Mouse (Mus musculus) limb, embryonic 10.5 days (tissue): ENCODE data around the gene Mcpt4. TPM values are rescaled to one million over a fixed set of nuclear protein-coding genes. Genes with fewer than 3 reads are reported as not detected.
"Not testable (repeated sequence)": the region's sequence is repeated elsewhere in the genome, so short reads cannot be mapped to it uniquely, and the experiment has no call there.

Source experiments
- DNase-seq: peaks from one replicate; pipeline ENCODE4 v3.0.0-alpha.2; 2017; ENCODE audit warnings: low spot score
- H3K27ac ChIP-seq: fragments of 300-500 bp; sonication (generic); 2 replicates; pipeline ENCODE4 v1.5.1; 2016; ENCODE audit warnings: mild to moderate bottlenecking
- H3K27me3 ChIP-seq: fragments of 300-500 bp; sonication (generic); 2 replicates; pipeline ENCODE4 v1.6.1; 2016; ENCODE audit warnings: low read depth, mild to moderate bottlenecking; ENCODE audit not compliant: poor library complexity, severe bottlenecking
- H3K36me3 ChIP-seq: fragments of 300-500 bp; sonication (generic); 2 replicates; pipeline ENCODE4 v1.6.1; 2016; ENCODE audit warnings: mild to moderate bottlenecking, moderate library complexity
- H3K4me1 ChIP-seq: fragments of 300-500 bp; sonication (generic); 2 replicates; pipeline ENCODE4 v1.6.1; 2016
- H3K4me3 ChIP-seq: fragments of 300-500 bp; sonication (generic); 2 replicates; pipeline ENCODE4 v1.5.1; 2016; ENCODE audit warnings: mild to moderate bottlenecking, moderate library complexity
- H3K9me3 ChIP-seq: fragments of 300-500 bp; sonication (generic); replicated peaks from 2 replicates; pipeline ENCODE4 v1.6.1; 2016; ENCODE audit warnings: mild to moderate bottlenecking
- WGBS: fragments of 180-500 bp; shearing (Covaris S2); methylation state at CpG from one replicate; pipeline ENCODE4 v1.1.7; 2016; 5-methylcytosine and 5-hydroxymethylcytosine counted together
- polyA plus RNA-seq: library from polyadenylated mRNA; unstranded; fragments of >200 nt; fragmentation: Nextera tagmentation; extraction: Ambion mirVana; gene quantifications from 2 replicates; pipeline ENCODE4 v1.2.1, GENCODE M21; 2016

Mcpt4 gene
- not detected in 2 replicates for polyA plus RNA-seq

DNA sequence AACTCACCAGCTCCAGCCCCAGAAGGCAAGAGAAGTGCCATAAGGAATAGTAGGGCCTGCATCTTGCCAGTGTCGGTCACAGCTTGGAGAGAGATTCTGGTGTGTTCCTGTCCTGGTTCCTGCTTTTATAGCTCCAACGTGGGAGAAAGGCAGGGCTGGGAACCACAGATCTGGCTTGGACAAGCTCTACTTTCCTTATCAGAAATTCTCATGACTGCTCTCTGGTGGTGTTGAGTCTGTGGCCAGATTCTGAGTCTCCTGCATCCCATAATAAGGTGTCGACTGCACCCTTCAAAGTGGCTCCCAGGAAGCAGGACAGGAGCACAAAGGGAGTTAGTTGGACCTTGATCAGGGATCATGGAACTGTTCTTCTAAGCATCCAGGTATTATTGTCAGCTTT is at the start of gene Mcpt4:
Gene Mcpt4, minus strand, starts transcription at position 101 of the 400 bp plus-strand sequence.
- 73% methylated on average over 3 of the region's 3 CpGs for WGBS
- not testable (repeated sequence) for DNase-seq, H3K4me3 ChIP-seq, H3K36me3 ChIP-seq, H3K9me3 ChIP-seq, H3K27ac ChIP-seq, H3K27me3 ChIP-seq, H3K4me1 ChIP-seq

DNA sequence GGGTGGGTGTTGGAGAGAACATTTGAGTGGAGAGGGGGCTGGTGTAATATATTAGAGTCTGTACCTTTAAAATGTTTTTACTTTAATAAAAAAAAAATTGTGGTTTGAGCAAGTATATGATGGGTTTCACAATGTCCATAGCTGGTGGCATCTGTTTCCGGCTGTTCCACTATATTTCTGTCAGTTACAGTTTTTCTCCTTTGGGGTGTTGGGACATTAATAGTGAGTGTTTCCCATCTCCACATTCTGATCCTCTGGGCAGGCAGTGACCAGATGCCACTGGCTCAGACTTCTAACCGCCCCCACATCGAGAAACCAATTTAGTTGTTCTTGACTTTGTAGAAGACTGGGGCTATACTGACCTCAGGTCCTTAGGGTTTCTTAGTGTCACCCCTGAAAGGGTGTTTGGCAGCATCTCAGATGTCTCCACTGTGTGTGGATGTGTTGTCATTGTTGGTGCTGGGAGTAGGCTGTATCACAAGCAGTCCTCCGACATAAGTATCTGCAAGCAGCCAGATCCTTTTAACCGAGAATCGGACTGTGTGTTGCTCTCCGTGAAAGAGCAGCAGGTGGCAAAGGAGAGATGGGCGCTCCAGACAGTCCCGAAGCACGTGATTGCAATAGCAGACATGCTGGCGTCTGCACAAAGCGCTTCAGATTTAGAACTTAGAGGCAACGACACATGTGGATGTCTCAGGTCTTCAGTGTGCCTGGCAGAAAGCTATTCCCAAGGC is 43.5 kb upstream of the Mcpt4 start:
- 85% methylated on average over 13 of the region's 13 CpGs for WGBS
- no peak for DNase-seq

DNA sequence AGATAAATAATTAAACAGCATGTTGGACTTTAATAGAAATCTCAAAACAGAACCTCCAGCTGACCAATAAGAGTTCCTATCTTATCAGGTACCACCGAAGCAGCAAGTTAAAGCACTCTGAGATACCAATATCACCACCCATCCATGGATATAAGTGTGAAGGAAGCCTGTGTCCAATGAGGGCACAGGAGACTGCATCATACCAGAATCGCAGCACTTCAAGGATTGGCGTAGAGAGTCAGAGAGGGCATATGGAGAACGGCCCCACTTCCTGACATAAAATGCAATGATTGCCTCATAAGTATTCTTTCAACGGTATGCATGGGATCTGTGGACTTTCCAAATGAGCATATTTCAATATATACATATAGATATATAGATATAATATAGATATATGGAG is 42.9 kb upstream of the Mcpt4 start:
- H3K27me3 ChIP-seq = no peaks in the 10 kb centered on the region
- no peak overlapping the region for H3K4me3 ChIP-seq
- H3K4me1 ChIP-seq = no peaks in the 10 kb centered on the region
- no peak for DNase-seq
- H3K9me3 ChIP-seq = no peaks in the 10 kb centered on the region
- H3K36me3 ChIP-seq = no peaks in the 10 kb centered on the region
- no peak overlapping the region for H3K27ac ChIP-seq
- 93% methylated on average over 5 of the region's 5 CpGs for WGBS

More for the DNA sequence above, 43.5 kb upstream of the Mcpt4 start:
- Histone ChIP-seq H3K36me3 (no peaks in the 10 kb centered on the region), H3K9me3 (no peaks in the 10 kb centered on the region), H3K27ac (no peak overlapping the region), H3K27me3 (no peaks in the 10 kb centered on the region), H3K4me3 (no peak overlapping the region), H3K4me1 (no peaks in the 10 kb centered on the region)

- no peak overlapping the region for H3K4me3 ChIP-seq
- no peak for DNase-seq
- H3K27ac ChIP-seq = no peak overlapping the region
- no peaks in the 10 kb centered on the region for H3K36me3 ChIP-seq
- no peaks in the 10 kb centered on the region for H3K9me3 ChIP-seq
- no peaks in the 10 kb centered on the region for H3K27me3 ChIP-seq
- 84% methylated on average over 3 of the region's 3 CpGs for WGBS
- no peaks in the 10 kb centered on the region for H3K4me1 ChIP-seq
These were observed 41.3 kb upstream of the Mcpt4 start for GRCm38 (mm10) chr14:56103452-56103851.

DNA sequence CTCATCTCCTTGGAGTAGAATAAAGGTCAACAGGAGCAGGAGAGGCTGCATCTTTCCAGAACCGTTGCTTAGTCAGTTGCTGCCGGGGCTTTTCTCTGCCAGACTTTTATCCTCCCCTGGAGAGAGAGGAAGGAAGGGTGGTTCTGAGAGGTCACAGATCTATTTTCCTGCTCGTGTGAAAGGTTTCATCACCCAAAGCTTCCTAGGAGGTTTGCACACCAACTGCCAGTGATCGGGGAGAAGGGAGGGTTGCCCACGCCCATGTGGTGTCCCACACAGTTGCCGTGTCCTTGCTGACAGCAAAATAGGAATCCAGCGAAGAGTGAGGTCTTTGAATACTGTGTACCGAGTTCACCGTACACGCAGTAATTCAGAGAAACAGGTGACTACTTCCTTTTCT is 40.3 kb upstream of the Mcpt4 start, which contains the start of gene Ctsg:
Gene Ctsg, minus strand, starts transcription at position 189 of the 400 bp plus-strand sequence.
- no peak for DNase-seq
- Histone ChIP-seq H3K4me1 (no peaks in the 10 kb centered on the region), H3K27me3 (no peaks in the 10 kb centered on the region), H3K36me3 (no peaks in the 10 kb centered on the region), H3K9me3 (no peaks in the 10 kb centered on the region), H3K27ac (no peak within 1 kb of the TSS), H3K4me3 (no peak within 1 kb of the TSS)
- 85% methylated on average over 10 of the region's 10 CpGs for WGBS

GRCm38 (mm10) chr14:56098940-56099339 is 36.8 kb upstream of the Mcpt4 start:
- Histone ChIP-seq H3K27ac (no peak overlapping the region), H3K4me1 (no peaks in the 10 kb centered on the region), H3K4me3 (no peak overlapping the region), H3K27me3 (no peaks in the 10 kb centered on the region), H3K9me3 (no peaks in the 10 kb centered on the region), H3K36me3 (no peaks in the 10 kb centered on the region)
- DNase-seq = no peak
- WGBS = 80% methylated on average over 4 of the region's 4 CpGs

DNA sequence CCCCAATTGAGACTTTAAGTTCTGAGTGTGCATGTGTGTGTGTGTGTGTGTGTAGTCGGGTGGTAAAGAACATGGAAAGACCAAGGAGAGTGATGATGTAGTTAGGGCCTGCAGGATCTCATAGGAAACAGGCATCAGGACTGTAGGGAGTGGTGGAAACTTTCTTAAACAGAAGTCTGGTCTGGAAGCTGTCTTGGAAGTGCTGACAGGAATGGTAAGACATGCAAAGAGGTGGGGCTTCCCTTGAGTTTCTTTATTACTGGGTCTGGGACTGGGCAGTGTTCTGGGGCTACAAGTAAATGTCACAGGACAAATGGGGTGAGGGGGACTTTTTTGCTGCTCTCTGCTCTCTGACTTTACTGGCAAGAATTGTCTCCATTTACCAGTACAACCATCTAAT is 35.5 kb upstream of the Mcpt4 start:
- H3K4me3 ChIP-seq = no peak overlapping the region
- no peaks in the 10 kb centered on the region for H3K27me3 ChIP-seq
- DNase-seq = no peak
- no peak overlapping the region for H3K27ac ChIP-seq
- 85% methylated on average over 1 of the region's 1 CpGs for WGBS
- H3K4me1 ChIP-seq = no peaks in the 10 kb centered on the region
- H3K9me3 ChIP-seq = no peaks in the 10 kb centered on the region
- H3K36me3 ChIP-seq = no peaks in the 10 kb centered on the region

DNA sequence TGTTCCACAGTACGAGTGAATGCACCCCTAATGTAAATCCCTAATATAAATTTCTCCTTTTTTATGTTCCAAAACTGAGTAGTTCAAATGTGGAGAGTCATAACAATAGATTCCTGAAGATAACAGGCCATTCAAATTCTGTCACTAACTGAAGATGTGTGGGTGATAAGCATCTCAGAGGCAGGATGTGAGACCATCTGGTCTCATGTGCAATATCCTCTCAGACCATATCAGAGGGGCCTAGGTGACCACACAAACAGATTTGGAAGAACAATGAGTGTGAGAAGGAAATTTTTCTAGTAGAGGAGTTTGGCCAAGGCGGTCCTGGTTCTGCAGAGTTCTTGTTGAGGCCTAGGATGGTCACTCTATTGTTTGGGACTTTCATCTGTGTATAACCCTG is 31.2 kb upstream of the Mcpt4 start:
- Histone ChIP-seq H3K4me3 (no peak overlapping the region), H3K27ac (no peak overlapping the region), H3K36me3 (no peaks in the 10 kb centered on the region), H3K9me3 (no peaks in the 10 kb centered on the region), H3K27me3 (no peaks in the 10 kb centered on the region), H3K4me1 (no peaks in the 10 kb centered on the region)
- no peak for DNase-seq
- 84% methylated on average over 2 of the region's 2 CpGs for WGBS

DNA sequence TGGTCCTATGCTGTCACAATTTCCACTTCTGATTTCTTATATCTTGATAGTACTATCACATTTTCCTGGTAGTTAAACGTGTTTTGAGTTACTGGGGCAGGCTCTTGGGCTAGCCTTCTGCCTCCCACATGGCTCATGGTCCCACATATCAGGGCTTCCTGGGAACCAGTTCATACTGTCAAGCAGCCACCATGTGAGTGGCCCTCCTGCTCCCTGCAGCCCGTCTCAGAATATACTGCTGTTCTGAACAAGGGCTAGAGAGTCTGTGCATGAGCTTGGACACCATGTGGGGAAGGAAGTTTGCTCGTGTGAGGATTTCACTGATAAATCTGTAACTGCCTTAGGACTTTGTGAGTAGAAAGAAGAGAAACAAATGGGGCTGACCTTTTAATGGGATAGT is 24.6 kb upstream of the Mcpt4 start:
- H3K4me1 ChIP-seq = no peaks in the 10 kb centered on the region
- no peaks in the 10 kb centered on the region for H3K9me3 ChIP-seq
- no peaks in the 10 kb centered on the region for H3K36me3 ChIP-seq
- no peak overlapping the region for H3K27ac ChIP-seq
- no peaks in the 10 kb centered on the region for H3K27me3 ChIP-seq
- WGBS = 72% methylated on average over 3 of the region's 3 CpGs
- no peak for DNase-seq
- no peak overlapping the region for H3K4me3 ChIP-seq

DNA sequence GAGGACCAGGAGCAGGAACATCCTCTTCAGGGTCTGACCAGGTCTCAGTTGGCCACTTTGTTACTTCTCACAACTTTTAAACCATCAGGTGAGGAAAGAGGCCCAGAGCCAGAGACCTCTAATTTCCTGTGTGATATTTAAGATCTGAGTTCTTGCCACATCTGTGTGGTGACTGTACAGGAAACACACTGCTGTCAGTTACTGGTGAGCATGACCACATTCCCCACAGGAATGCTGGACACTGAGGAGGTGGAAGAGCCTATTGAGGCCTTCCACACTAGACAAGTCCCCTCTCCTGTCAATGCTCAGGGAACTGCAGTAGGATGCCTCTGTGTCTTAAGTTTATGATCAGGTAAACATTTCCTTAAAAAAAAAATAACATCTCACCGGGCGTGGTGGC is 23.1 kb upstream of the Mcpt4 start, which contains the start of gene Mcpt8:
Gene Mcpt8, minus strand, starts transcription at position 107 of the 400 bp plus-strand sequence.
- no peaks in the 10 kb centered on the region for H3K9me3 ChIP-seq
- no peak within 1 kb of the TSS for H3K4me3 ChIP-seq
- H3K4me1 ChIP-seq = no peaks in the 10 kb centered on the region
- no peaks in the 10 kb centered on the region for H3K36me3 ChIP-seq
- WGBS = 98% methylated on average over 2 of the region's 2 CpGs
- H3K27ac ChIP-seq = no peak within 1 kb of the TSS
- DNase-seq = no peak
- no peaks in the 10 kb centered on the region for H3K27me3 ChIP-seq

DNA sequence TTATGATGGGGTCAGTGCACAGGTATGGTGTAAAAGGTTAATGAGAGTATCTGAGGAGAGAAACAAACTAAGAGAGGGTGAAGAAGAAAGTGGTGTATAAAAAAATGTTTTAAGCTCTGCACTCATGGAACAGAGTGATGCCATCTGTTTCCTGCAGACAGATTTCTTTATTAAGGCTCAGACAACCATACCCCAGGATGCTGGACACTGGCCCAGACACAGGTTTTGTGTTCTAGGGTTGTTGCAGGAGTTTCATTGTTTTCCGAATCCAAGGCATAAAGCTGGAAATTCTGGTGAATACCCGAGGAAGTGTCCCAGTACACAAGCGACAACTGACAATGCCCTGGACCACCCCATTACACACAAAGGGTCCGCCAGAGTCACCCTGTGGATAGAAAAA is 19.9 kb upstream of the Mcpt4 start:
- Histone ChIP-seq H3K4me1 (no peaks in the 10 kb centered on the region), H3K36me3 (no peaks in the 10 kb centered on the region), H3K27ac (no peak overlapping the region), H3K9me3 (no peaks in the 10 kb centered on the region), H3K27me3 (no peaks in the 10 kb centered on the region), H3K4me3 (no peak overlapping the region)
- DNase-seq = no peak
- WGBS = 88% methylated on average over 4 of the region's 4 CpGs

DNA sequence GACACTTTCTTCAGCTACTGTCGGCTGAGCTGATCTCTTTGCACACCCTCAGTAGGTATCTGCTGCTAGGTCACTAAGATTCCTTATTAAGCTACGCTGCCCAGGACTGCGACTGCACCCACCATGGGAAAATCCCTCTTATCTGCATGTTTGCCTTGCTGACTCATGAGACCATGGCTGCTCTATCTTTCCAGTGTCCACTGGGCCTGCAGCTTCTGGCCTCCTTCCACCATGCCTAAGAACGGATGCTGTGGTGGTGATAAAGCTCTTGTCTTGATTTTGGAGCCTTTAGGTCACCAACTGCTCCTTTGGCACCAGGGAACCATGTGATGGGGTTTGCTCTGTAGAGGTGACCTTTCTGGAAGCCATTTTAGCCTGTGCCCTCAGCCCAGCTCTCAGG is 4.4 kb downstream of the Mcpt4 start:
- Histone ChIP-seq H3K27ac (no peak overlapping the region), H3K4me1 (no peaks in the 10 kb centered on the region), H3K27me3 (no peaks in the 10 kb centered on the region), H3K4me3 (no peak overlapping the region), H3K36me3 (no peaks in the 10 kb centered on the region), H3K9me3 (no peaks in the 10 kb centered on the region)
- 88% methylated on average over 4 of the region's 4 CpGs for WGBS
- no peak for DNase-seq

DNA sequence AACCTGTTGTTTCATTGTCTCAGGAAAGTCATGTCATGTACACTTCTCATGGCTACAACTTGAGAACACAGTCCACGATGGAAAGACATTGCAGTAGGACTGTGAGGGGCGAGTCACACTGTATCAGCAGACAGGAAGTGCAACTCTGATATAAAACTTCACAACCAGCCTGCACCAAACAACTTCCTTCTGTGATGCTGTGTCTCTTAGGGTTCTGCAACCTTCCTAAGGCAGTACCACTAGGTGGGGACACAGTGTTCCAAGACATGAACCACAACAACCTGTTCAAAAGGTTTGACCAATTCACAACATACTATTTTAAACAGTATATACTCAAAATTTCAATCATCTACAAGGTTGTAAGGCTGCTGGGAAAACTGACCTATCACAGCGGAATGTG is 6.7 kb downstream of the Mcpt4 start:
- Histone ChIP-seq H3K27me3 (no peaks in the 10 kb centered on the region), H3K9me3 (no peaks in the 10 kb centered on the region), H3K4me3 (no peak overlapping the region), H3K27ac (no peak overlapping the region), H3K4me1 (no peaks in the 10 kb centered on the region), H3K36me3 (no peaks in the 10 kb centered on the region)
- no peak for DNase-seq
- WGBS = 88% methylated on average over 3 of the region's 3 CpGs

- not testable (repeated sequence) for H3K4me1 ChIP-seq, H3K27me3 ChIP-seq, H3K4me3 ChIP-seq, DNase-seq, H3K27ac ChIP-seq, H3K9me3 ChIP-seq, H3K36me3 ChIP-seq
- 77% methylated on average over 1 of the region's 1 CpGs for WGBS
These were observed 20.3 kb downstream of the Mcpt4 start, which contains the start of gene Mcpt2 for GRCm38 (mm10) chr14:56041792-56042191. Mcpt2 (plus strand) TSS chr14:56042041.
